Mouse (Mus musculus) embryonic fibroblast, embryonic 13.5 days (primary cell): Measurements from ENCODE around the gene Mgmt.

Experiments used
- CTCF ChIP-seq: IDR thresholded peaks from 2 replicates; pipeline ENCODE4 v1.5.1; 2011; ENCODE audit warnings: mild to moderate bottlenecking, control low read depth, low read length, moderate library complexity, borderline replicate concordance; ENCODE audit not compliant: insufficient read depth
- POLR2A ChIP-seq: IDR thresholded peaks from 2 replicates; pipeline ENCODE4 v1.6.1; 2011; ENCODE audit warnings: low read depth, mild to moderate bottlenecking, control low read depth, low read length, moderate library complexity

DNA sequence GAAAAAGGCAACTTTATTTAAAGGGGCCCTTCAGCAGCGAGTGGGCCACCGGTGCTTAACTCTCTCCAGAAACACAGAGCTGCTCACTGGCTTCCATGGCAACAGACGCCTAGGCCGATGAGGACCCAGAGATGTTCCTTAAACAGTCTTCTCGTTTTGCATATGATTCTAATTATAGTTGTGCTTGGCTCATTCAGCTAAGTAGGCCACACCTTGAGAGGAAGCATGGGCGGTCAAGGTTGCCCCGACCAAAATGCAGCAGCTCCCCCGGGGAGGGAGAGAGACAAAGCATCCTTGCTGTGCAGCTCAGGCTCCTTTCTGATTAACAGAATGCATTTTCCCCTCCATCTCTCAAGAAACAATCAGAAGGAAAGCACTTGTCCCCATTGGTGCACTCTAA, 22.4 kb upstream of the Mgmt start:
- TF ChIP-seq CTCF: no peak
- TF ChIP-seq POLR2A: no peak
